Mouse (Mus musculus): ENCODE results near the gene Mbnl2.

Mbnl2 gene

GRCm38 (mm10) chr14:120275246-120276238 lies at the start of gene Mbnl2:
Gene Mbnl2, plus strand, starts transcription at chr14:120275669.
- DNase-seq = peak; percentile 87 to 89

GRCm38 (mm10) chr14:120232076-120232496 lies 43.4 kb upstream of the Mbnl2 start:
- no peak for DNase-seq

GRCm38 (mm10) chr14:120235610-120236009 lies 39.9 kb upstream of the Mbnl2 start:
- no peak for DNase-seq

GRCm38 (mm10) chr14:120238501-120238900 lies 37.0 kb upstream of the Mbnl2 start:
- DNase-seq = no peak

GRCm38 (mm10) chr14:120240209-120240608 lies 35.3 kb upstream of the Mbnl2 start:
- no peak for DNase-seq

GRCm38 (mm10) chr14:120242711-120243110 lies 32.8 kb upstream of the Mbnl2 start:
- no peak for DNase-seq

GRCm38 (mm10) chr14:120245081-120245705 lies 30.3 kb upstream of the Mbnl2 start:
- DNase-seq = no peak

- no peak for DNase-seq
These were observed 22.1 kb upstream of the Mbnl2 start for GRCm38 (mm10) chr14:120253331-120253730.

GRCm38 (mm10) chr14:120256146-120256545 lies 19.3 kb upstream of the Mbnl2 start:
- DNase-seq = no peak

GRCm38 (mm10) chr14:120256623-120257384 lies 18.7 kb upstream of the Mbnl2 start:
- DNase-seq = no peak

- no peak for DNase-seq
These were observed 18.0 kb upstream of the Mbnl2 start for GRCm38 (mm10) chr14:120257483-120257882.

GRCm38 (mm10) chr14:120259426-120259825 lies 16.0 kb upstream of the Mbnl2 start:
- DNase-seq = no peak

- DNase-seq = no peak
These were observed 13.9 kb upstream of the Mbnl2 start for GRCm38 (mm10) chr14:120261606-120262005.

GRCm38 (mm10) chr14:120262660-120263379 lies 12.6 kb upstream of the Mbnl2 start:
- no peak for DNase-seq

- DNase-seq = peak in 1 of 2 experiments; percentile 66
These were observed 11.9 kb upstream of the Mbnl2 start for GRCm38 (mm10) chr14:120263380-120264135.

GRCm38 (mm10) chr14:120265886-120266285 lies 9.6 kb upstream of the Mbnl2 start:
- DNase-seq = no peak

GRCm38 (mm10) chr14:120267130-120267529 lies 8.3 kb upstream of the Mbnl2 start:
- DNase-seq = no peak

- DNase-seq = no peak
These were observed 5.4 kb upstream of the Mbnl2 start for GRCm38 (mm10) chr14:120270031-120270430.

GRCm38 (mm10) chr14:120270633-120271032 lies 4.8 kb upstream of the Mbnl2 start:
- no peak for DNase-seq

- DNase-seq = no peak
These were observed 4.4 kb upstream of the Mbnl2 start for GRCm38 (mm10) chr14:120271096-120271495.

- no peak for DNase-seq
These were observed 1.7 kb upstream of the Mbnl2 start for GRCm38 (mm10) chr14:120273766-120274165.

- no peak for DNase-seq
These were observed 723 bp upstream of the Mbnl2 start for GRCm38 (mm10) chr14:120274746-120275145.
